Mouse (Mus musculus): ENCODE measurements around the gene Btbd9.

The Btbd9 gene

DNA sequence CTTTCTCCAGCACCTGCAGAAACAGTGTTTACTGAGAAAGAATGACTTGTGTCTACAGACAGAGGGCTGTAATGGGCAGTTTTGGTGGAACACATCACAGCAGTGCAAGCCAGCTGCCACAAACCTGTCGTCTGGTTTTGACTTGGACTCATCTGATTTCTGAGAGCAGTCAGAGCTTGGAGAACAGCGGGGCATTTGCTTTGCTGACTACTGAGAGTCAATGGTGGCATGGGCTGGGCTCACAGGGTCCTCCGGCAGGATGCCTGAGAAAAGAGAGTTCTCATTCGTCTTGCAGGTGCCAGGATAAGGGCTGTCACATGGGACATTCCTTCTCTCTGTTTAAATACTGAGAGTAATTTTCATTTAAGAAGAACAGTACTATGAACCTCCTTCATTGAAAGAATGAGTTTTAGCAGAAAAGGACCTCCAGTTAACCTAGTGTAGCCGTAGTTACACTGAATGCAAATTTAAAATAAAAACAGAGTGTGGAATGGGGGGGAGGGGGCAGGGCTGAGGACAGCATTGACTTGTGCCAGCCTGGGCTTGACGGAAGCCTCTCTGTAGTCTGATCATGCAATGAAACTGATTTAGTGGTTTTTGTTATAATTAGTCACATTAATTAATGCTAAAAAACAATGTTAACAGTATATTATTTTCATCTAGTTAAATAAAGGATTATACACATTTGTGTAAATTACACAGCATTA lies 122.0 kb downstream of the Btbd9 start:
- no peak for DNase-seq (ENCODE audit: low read depth, low spot score)

DNA sequence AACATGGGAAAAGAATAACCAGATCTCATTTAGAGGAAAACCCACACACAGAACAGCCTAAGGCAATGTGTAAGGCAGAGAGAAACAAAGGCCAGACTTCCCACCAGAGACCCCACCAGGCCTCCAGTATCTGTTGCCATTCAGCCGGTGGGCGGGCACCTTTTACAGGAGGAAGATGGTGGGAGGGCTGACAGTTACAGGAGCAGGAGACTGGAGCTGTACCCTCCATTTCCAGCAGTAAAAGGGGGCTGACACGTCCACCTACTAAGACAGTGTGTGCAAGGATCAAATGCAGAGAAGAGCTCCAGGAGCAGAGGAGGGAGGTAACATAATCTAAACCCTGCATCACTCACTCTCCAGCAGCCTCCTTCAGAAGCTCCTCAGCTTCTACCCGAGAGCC lies 123.0 kb downstream of the Btbd9 start:
- DNase-seq (ENCODE audit: low read depth, low spot score), result peak; percentile 49

DNA sequence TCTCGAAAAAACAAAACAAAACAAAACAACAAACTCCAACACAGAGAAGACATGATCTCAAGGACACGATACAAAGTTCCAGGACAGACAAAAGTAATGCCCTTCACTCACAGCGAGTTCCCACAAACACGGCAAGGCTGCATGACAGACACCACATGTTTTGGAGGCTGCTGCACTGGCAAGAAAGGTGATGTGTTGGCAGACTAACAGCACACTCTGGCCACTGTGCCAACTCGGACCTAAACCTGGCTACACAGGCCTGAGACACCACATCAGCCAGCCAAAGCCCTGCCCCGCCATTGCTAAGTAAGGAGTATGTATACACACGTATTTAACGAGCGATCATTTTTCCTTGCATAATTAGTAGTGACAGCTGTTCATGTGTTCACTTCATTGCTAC lies 123.9 kb downstream of the Btbd9 start:
- no peak for DNase-seq (ENCODE audit: low read depth, low spot score)

DNA sequence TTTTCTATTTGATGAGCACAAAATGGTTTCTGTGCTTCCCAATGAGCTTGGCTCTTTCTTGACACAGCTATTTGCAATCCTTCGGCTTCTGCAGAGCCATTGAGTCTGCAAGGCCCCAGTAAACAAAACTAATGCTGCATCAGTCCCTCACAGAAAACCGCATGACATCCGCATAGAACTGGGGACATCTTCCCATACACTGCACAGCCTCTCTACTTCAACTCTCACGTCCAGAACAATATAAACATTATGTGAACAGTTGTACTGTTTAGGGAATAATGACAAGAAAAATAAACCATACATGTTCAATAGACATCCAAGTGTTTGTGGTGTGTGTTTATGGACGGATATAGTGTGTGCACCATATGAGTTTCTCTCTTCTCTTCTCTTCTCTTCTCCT lies 127.7 kb downstream of the Btbd9 start:
- DNase-seq (ENCODE audit: low read depth, low spot score), result no peak

DNA sequence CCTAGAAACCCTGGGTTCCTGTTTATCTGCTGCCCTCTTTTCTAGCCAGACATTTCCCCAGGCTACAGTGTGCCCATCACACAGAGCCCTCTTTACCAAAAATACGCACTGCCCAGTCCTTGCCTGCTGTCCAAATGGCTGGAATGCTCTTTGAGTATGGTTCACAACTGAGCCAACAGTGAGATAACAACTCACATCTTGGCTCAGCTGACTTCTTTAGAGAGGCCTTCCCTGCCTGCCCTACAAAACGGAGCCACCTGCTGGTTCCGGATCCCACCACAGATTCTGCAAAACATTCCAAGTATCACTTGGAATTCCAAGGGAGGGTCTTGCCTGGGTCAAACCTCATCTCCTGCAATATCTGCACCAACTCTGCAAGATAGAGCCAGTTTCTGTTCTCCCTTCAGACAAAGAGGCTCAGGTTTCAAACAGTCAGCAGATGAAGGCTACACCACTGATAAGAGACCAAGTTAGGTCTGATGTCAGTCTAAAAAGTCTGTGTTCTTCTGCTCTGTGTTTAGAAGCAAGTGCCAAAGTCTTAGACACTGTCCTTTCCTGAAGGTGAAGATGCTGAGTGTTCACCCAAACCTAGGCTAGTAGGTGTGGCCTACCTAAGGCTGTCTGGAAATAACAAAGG lies 130.4 kb downstream of the Btbd9 start:
- DNase-seq (ENCODE audit: low read depth, low spot score), result no peak

DNA sequence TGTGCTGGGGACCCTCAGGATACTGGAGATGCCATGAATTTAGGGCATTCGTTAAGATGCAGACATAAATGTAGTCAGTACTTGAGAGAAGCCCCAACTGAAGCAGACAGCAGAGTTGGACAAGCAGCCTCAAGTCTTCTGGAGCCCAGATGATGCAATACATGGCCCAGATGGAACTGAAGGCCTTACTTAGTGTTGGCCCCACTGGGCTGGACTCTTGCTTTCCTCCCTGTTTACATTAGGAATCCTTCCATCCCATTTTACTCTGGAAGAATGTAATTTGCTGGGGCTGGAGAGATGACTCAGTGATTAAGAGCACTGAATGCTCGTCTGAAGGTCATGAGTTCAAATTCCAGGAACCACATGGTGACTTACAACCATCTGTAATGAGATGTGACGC lies 136.6 kb downstream of the Btbd9 start:
- DNase-seq (ENCODE audit: low read depth, low spot score), result no peak

DNA sequence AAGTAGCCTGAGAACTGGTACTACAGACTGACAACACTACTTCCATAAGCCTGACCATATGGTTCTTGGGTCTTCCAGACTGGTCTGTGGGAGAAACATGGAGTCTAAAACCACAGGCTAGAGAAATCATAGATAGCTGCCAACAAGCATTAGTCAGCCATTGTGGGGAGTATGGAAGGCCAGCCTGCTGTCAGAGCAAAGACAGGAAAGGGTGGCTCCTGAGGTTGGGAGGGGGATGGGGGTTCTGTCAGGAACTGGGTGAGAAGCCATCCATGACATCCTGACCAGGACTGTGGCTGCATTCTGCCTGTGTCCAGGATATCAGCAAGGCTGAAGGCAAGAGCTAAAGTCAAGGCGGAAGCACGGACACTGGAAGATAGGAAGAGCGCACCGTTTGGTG lies 137.5 kb downstream of the Btbd9 start:
- DNase-seq (ENCODE audit: low read depth, low spot score), result no peak

DNA sequence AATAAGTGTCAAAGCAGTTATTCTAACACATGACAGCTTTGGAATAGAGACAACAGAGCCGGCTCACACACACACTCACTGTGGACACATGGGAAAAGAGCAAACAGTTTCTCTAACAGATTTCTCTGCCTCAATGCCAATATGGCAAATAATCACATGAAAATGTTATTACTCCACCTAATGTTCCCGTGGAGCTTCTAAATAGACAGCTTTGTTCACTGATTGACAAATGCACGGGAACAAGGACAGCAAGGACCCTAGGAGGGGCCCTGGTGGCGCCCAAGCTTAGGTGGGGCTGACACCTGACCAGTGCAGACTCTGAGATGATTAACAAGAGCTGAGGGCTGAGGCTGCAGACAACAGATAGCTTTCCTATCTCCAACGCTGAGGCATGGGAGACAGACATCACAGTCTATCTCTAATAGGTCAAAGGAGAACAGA lies 140.2 kb downstream of the Btbd9 start:
- DNase-seq (ENCODE audit: low read depth, low spot score), result no peak

DNA sequence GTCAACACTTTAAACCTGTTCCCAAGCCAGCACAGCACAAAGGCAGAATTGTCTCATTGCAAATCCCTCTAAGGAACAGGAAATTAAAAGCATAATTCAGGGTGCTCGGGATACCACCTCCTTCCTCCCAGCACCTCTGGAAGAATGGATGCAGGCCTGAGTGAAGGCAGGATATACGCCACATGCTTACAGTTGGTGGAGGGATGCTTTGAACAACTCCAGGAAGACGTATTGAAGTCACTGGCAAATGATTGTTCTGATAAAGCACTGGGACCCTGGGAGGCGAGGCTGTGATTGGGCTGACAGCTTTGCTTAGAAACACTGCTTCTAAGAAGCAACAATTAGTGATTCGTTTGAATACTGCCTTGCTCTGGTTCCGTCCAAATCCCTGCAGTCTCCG lies 140.8 kb downstream of the Btbd9 start:
- DNase-seq (ENCODE audit: low read depth, low spot score), result no peak

DNA sequence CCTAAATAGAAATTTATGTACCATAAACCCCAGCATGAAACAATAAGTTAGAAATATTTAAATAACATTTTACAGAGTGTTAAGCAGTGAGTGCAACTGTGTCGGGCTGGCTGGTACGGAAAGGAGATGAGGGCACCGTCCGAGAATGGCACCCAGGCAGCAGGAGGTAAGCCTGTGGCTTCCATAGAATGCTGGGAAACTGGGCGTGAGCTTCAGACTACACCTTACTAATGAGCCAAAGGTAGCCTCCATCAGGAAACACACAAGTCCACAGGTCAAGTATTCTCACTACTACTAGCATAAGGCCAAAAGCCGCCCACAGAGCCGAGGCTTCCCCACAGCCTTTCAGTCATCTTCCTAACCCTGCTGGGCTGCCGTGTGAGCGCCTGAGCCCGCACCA lies 144.2 kb downstream of the Btbd9 start:
- no peak for DNase-seq (ENCODE audit: low read depth, low spot score)

DNA sequence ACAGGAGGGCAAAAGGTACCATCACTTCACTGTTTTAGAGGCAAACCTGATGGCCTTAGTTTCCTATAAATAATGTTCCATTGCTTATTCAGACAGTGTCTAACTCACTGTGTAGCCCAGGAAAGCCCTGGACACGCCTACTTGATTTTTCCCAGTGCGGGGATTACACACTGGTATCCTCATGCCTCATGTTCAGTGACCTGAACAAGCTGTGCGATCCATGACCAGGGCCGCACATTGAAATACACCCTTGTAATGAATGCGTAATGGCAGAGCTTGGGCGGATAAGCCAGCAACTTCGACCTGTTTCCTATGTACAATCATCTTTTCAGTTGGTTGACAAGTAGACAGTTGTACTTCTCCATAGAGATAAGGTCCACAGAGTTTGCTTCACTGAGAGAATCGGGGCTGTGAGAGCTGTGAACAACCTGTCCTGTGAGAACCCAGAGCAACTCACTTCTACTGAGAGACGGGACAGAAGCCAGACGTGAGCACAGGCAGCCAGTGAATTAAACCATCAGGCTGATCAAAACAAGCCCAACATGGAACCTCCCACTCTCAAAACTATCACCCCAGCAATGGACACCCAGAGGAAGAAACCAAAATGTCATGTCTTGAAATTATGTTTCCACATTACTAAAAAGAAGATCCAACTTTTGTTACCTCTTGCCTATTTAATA lies 145.2 kb downstream of the Btbd9 start:
- no peak for DNase-seq (ENCODE audit: low read depth, low spot score)

DNA sequence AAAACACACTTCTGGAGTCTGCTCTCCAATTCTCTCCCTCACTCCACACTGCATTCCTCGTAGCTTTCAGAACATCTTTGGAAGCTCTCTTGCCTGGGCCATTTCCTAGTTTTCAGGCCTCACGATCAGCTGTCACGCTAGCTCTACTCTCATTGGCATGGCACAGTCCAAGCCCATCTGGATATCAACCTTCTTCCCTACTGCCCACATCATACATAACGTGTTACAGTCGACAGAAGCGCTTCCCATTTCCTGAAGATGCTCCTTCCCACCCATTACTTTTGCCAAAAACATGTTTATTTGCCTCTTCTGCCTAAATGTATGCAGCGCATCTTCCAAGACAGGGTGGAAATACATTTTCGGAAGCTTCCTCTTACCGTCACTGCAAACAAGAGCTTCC lies 147.6 kb downstream of the Btbd9 start:
- no peak for DNase-seq (ENCODE audit: low read depth, low spot score)

DNA sequence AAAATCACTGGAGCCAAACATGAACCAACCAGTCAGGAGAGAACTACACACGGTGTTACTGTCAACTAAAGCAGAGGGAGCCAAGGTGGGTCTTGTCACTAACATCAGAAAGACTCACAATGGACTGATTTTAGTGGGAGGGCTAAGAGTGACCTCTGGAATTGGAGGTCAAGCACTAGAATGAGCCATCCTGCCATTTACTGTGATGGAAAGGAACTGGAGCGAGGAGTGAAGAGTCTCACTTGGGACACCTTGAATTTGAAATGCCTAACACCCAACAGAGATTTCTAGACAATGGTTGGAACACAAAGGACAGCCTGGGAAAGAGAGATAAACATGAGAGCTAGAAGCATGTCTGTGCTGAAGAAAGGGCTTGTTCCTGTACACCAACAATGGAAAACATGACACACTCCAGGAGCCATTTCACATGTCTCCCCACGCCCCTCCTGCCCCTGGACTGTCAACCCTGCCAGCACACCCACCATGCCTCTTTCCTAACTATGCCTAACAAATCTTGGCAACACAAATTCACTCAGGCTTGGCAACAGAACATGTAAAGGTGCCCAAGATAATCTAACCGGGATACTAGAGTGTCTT lies 152.9 kb downstream of the Btbd9 start:
- DNase-seq (ENCODE audit: low read depth, low spot score), result peak; percentile 78

DNA sequence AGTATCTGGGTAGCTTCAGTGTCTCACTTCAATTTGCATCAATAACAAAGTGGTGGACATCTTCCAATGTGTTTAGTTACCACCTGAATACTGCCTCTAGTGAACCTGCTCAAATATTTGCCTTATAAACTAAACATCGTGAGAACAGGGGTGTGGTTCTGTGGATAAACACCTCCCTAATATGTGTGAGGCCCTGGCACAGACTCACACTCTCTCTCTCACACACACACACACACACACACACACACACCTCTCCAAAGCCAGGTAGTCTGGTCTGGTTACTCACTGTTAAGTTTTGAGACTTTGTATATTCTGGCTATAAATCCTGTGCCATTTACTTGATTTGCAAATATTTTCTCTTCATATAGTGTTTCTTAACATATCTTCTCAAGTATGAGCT lies 154.0 kb downstream of the Btbd9 start:
- no peak for DNase-seq (ENCODE audit: low read depth, low spot score)

DNA sequence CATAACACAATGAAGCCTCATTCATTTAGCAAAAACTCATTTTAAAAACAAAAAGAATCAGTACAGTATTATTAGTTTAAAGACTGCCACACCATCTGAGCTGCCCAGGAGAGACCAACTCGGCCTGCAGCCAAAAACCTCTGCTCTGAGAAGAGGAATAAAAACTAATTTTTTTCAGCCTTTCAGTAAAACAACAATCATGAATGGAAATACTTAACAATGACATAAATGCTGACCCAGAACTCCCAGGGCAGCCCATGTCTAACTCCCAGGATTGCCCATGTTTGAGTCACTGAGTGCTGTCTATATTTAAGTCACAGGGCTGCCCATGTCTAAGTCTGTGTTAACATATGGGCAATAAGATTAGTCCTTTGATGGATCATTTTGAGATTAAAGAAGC lies 155.0 kb downstream of the Btbd9 start:
- no peak for DNase-seq (ENCODE audit: low read depth, low spot score)

DNA sequence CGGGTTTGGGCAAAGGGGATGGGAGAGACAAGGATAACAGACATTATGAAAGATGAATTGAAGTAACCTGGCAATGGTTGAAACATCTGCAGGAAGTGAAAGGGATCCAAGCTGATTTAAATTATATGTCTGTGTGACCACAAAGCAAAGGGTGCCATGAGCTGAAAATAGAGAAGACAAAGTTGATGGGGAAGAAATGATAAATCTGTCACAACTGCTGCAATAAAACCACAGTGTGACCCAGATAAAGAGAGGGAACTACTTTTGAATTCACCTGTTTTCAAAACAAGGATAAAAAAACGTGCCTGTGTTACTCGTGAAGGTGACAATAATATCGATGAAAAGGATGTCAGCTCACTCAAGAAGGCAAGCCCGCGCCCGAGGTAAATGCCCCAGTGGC lies 156.8 kb downstream of the Btbd9 start:
- DNase-seq (ENCODE audit: low read depth, low spot score), result no peak

DNA sequence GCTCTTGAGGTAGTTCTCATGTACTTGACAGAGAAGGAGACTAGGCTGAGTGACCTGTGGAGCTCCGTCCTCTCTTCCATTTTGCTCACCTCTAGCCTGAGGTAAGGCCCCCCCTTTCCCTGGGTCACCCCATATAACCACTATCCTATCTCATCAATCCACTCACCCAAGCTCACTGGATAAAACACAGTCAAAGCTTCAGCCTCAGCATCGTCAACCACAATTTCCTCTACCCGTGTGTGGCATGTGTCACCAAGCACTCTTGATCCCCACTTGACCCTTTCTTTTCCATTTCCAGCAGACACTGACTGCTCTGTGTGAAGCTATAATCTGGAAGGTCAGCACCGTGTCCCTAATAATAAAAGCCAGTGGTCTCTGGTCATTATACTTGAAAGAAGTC lies 157.8 kb downstream of the Btbd9 start:
- DNase-seq (ENCODE audit: low read depth, low spot score), result no peak

DNA sequence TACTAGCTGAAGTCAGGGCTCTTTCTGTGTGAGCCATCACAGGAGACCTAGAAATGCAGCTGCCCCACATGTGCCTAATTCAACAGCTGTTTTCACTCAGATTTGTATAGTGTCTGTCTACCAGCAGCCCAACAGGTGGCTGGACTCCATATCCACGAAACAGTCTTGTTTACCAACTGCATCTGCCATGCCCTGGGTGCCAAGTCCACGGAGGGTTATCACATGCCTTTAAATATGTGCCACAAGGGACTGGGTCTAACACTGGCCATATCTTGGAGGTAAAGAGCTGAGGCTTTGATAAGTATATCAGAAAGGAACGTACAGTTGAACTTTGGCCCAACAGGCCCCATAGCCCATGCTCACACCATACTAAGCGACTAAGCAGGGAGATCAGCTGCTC lies 159.2 kb downstream of the Btbd9 start:
- DNase-seq (ENCODE audit: low read depth, low spot score), result no peak

DNA sequence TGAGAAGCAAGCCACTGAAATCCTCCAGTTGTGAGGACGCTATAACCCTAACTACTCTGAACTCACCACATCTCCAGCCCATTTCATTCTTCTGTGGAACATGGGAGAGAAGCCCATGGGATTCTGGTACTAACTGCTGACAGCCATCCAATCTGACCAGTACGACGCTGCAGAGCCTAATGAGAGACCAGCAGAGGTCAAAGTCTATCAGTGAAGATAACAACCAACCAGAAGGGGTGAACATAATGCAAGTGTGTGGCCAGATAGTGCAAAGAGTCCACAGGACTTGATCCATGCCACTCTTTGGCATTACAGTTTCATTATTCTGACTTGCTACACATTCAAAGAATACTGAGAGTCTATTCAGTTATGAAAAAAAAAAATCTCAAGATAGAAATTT lies 160.6 kb downstream of the Btbd9 start:
- no peak for DNase-seq (ENCODE audit: low read depth, low spot score)

DNA sequence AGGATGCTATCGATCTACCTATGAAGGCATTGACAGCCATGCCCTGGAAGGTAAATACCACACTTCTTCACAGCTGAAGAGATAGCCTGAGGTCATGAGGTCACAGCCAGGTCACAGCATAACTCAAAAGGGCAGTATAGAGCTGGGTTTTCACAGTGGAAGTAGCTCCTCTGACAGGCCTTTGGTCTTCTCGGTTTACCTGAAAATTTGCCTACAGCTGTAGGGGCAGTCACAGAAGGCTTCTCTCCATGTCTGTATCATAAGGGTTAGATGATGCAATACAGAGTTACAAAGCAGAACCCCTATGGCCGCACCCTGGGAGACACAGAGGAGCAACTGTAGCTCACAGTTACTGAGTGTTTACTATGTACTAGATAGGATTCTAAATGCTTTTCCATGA lies 163.3 kb downstream of the Btbd9 start:
- DNase-seq (ENCODE audit: low read depth, low spot score), result no peak

DNA sequence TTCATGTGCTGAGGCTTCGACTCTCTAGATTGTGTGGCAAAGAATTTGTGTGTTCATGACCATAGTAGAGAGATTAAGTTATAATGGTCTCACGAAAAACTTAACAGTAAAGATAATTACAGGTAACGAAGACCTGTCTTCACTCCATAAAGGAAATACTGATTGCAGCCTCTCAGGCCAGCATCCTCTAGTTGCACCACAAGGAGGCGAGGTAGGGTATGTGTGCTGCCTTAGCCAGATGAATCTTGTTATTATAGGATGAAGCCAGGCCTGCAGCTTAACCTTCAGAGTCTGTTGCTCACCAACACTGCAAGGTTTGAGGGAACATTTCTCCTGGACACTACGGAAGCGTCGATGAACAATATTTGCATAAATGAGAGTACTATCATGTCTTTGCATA lies 170.3 kb downstream of the Btbd9 start:
- DNase-seq (ENCODE audit: low read depth, low spot score), result no peak

DNA sequence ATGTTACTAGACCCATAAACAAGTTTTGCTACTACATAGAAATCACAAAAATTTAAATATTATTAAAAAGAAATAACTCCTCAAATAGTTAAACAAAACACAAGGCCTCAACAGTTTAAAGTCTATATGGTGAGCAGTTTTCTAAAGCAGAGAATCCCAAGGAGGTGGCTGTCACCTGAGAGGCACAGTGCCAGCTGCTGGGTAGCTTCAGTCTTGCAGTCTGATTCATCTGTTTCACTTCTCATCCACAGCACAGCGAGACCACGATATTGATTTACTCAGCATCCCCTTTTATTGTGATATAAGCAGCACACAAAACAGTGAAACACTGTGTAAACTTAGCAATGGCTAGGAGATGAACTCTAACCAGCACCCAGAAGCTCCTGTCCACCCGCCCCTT lies 173.4 kb downstream of the Btbd9 start:
- DNase-seq (ENCODE audit: low read depth, low spot score), result no peak

DNA sequence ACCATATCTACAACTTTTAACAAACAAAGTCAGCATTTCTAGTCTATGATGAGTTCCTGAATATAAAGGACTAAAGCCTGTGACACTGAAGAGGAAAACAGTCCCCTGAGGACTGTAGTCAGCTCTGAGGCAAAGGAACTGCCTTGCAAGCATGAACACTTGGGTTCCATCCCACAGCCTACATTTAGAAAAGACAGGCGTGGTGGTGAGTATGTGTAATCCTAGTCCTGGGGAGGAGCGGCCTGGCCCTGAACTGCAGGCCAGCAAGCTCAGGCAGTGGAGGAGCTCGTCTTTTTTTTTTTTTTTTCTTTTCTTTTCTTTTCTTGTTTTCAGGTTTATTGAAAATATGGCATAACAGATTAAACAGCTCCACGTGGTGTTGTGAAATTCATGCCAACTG lies 181.0 kb downstream of the Btbd9 start:
- no peak for DNase-seq (ENCODE audit: low read depth, low spot score)

All from ZHBTc4 (cell line).